Mouse (Mus musculus) urinary bladder, adult 2 months (tissue): ENCODE measurements around the gene Rprd1b. TPM values are rescaled to one million over a fixed set of nuclear protein-coding genes. Genes with fewer than 3 reads are reported as not detected.
A peak's percentile ranks its signal among the peaks of the same experiment; 100 is the strongest.

Source experiments
- DNase-seq: peaks from one replicate; pipeline ENCODE4 v3.0.0; 2022; ENCODE audit warnings: low spot score
- polyA plus RNA-seq: library from polyadenylated mRNA; depleted of rRNA; stranded (reverse); fragments of >200 nt; gene quantifications from 2 replicates; pipeline ENCODE4 v1.2.3, GENCODE M21; 2012

The Rprd1b gene
- polyA plus RNA-seq, 1 experiment: 17.7 TPM

DNA sequence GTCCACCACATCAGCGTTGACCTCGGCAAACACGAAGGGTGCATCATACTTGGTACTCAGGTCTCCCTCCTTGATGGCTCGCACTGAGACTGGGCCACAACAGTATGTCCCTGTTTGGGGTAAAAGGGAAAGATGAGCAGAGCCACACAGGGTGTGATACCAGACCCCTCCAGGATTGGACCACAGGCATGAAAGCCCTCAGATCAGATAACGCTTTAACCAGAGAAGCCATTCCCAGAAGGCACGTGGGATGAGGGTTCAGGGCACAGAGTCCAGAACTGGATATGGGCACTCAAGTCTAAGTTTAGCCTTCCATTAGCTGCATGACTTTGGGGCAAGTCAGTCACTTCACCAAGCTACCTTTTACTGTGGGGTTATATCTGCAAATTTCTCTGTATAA is 98.9 kb downstream of the Rprd1b start:
- DNase-seq: no peak

DNA sequence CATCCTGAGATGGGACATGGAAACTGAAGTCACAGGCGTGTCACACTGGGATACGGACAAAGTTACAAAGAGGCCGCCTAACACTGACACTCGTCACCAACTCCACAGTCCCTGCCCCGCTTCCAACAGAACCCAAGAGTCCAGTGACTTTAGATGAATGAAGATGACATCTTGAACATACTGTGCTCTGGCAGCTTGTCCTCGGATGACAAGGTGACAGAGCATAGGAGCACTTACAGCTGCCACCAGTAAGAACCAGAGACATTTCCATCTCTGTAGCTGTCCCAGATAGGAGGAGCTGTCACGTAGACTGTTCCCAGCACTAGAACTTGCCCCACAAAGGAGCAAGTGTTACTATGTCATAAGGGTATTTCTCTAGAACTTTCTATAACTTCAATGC is 99.6 kb downstream of the Rprd1b start:
- no peak for DNase-seq

DNA sequence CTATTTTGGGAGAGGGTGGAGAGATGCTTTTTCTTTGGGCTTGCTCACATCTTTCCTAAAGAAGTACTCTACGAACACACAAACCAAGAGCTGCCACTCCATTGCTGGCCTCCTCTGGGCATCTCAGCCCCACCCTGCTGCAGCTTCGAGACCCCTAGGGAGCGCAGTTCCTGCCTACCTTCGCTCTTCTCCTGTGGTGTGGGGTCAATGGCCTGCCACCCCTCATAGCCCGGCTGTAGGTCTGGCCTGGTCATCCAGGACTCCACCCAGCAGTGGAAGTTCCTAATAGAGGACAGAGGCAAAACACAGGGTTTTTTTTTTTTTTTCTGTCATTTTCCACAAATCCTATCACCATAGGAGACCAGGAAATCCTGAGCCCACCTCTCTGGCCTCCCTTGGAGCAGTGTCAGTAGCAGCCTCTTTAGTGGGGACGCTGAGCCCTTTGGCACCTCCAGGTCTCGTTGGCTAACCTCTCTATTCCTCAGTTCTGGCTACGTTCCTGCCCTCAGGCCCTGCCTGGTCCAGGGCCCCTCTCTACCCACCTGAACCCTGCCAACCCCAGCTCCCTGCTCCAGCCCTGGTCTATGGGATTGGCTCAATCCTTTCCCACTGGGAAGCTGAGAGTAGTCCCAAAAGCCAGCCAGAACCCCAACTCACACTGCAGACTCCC is 100.3 kb downstream of the Rprd1b start:
- no peak for DNase-seq

DNA sequence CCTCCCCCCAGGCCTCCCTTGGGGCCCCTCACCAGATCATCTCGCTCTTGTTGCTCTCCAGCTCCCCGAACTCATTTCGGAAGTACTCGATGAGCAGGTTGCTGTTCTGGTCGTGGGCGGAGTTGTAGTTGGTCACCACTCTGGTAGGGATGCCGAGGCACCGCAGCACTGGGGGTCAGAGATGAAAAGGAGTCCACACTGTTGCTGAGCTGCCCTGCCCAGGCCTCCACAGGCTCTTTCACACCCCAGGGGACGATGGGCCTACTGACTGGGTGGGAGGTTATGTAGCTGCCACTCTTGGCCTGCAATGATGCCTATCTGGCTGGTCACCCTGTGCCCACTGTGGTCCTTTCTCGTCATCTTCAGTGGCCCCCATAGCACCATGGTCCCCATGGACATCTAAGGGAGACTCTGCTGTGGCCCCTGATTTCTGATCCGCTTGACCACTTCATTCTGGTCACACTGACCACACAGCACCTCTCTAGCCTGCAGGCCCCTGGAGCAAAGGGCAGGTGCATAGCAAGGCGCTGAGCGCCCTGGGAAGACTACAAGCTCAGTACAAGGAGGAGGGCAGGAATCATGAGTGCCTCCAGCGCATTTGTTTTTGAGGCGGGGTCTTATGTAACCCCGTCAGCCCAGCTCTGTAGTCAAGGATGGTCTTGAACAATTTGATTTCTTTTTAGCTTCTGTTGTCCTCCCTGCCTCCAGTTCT is 101.2 kb downstream of the Rprd1b start:
- DNase-seq: no peak

DNA sequence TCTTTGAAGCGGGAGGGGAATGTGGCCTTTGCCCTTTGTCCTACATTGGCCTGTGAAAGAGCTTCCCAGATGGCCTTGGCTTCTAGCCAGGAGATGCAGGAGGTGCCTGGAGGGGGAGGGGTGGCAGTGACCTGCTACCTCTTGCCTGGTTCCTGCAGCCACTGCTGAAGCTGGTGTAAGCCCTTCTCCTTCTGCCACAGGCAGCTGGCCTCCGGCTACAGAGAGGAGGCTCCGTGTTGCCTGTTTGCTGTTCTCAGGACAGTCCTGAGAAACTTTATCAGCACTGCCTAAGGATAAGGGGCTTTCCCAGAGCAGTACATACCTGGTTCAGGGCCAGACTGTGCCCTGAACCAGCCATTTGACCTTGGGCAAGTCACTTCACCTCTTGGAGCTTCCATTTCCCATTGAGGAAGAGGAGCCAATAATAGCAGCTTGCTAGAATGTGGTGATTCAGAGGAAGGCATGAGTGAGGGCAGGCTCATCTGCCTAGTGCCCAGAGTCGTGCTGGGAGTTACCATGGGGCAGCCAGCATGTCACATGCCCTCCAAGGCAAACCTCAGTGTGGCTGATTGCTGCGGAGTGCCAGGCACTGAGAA is 102.2 kb downstream of the Rprd1b start:
- no peak for DNase-seq

DNA sequence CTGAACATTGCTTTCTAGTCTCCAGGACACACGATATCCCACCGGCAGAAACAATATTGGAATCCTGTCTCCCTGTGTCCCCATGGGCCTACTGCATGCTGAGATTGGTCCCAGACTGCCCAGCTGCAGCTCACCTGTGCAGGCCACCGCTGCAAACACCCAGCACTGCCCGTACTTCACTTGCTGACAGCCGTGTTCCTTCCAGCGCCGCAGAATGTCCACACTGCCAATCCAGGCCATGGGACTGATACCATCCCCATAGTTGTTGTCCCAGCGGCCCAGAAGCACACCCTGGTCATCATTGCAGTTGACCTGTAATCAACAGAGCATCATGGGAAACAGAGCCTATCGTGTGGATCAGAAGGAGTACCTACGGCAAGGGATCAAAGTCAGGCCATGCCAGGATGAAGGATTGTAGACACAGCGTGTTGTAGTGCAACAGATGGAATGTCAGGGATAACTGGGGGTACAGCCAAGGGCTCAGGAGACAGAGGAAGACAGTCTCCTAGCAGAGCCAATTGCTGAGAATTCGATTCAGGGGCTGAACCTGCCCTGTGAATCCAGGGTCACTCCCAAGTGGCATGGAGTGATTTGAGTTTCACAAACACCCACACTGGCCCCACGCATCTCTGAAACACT is 103.0 kb downstream of the Rprd1b start:
- no peak for DNase-seq

DNA sequence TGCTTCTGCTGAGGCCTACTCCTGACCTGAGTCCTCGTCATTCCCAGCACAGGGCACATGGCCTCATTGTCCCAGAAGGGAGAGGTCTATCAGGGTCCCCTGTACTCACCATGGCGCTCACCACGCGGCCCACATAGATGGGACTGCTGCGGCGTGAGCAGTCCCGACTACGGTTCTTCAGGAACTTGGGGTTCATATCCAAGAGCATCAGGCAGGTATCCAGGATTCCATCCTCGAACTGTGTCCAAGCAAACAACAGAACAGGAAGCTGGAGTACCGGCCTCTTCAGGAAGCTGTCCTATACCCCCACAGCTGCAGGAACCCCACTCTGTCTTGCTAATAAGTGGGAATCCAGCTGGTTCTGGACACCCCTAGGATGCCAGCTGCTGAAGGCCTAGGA is 104.0 kb downstream of the Rprd1b start:
- DNase-seq: no peak

DNA sequence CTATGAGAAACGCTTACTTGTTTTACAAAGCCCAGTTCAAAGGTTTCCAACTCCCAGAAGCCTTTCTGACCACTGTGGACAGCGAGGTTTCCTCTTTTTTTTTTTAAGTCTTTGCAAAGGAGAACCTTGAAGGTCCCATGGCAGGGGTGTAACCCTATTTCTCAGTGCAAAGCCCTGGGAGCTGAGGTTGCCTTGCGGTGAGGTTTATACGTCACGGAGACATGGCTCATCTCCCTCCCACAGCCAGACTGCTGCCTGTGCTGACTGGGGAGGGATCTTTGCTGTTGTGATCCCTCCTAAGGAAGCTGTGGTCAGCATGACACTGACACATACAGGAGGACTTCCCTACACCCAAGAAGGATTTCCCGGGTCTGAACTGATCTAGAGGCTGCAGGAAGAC is 104.8 kb downstream of the Rprd1b start:
- no peak for DNase-seq

DNA sequence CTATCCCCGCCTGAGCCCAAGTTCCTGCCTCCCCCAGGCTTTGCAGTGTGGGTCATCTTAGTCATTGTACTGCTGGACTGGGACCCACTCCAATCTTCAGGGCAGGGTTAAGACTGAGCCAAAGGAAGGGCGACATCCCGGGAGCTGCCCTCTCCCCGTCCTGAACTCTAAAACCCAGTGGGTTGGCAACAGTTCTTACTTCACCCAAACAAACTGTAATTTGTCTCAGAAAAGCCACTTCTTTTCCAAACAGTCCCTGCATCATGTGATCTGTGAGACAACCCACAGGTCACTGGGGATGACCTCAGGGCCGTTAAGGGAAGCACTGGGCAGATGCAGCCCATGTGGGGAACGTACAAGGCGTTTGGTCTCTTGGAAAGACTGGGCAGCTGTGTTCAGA is 107.9 kb downstream of the Rprd1b start:
- no peak for DNase-seq

DNA sequence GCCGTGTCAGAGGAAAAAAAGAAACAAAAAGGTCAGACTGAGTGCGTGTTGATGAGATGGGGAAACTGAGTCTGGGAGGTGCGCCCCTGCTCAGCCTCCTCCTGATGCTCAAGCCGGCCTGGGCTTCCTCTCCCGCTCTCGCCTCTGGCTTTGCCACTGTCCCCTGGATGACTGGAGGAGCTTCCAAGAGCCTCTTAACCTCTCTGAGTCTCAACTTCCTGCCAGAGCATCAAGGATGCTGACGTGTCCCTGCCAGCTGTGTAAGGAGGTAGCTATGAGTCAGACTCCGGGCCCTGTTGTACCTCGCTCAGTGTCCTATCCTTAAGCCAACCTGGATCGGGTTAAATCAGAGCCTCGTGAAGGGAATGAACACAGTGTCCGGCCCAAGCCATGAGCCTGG is 109.5 kb downstream of the Rprd1b start:
- DNase-seq: no peak

DNA sequence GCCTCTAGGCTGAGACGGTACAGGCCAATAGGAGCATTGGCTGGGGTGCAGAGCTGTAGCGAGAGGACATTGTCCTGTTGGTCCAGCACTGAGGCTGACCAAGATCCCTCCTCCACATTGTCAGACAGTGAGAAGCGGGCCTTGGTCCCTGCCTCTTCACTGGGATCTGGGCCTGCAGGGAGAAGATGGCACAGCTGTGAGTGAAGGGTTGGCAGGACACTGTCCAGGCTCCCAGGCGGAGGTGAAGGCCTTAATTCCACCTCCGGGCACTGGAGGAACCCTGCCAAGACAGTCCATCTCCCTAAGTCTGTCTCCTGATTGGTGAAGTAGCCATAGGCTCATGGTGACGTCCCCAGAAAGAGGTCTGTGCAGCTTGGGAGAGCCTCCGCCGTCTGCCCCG is 110.5 kb downstream of the Rprd1b start:
- DNase-seq: no peak

DNA sequence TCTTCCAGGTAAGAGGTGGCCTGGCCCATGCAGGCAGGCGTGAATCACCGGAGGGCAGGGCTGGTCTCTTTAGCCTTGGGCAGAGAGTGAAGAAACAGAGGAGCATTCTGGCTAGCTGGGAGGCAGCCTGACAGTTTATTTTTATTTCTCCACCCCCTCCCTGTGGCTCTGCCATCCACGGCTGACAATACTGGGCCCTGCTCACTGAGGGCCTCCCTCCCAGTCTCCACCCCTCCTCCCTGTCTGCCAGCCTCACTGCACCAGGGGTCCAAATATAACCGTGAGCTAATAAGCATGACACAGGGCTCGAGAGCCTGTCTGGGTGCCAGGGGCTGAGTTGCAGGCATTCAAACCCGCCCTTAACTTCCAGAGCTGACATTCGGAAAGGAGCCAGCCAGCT is 111.3 kb downstream of the Rprd1b start:
- no peak for DNase-seq

DNA sequence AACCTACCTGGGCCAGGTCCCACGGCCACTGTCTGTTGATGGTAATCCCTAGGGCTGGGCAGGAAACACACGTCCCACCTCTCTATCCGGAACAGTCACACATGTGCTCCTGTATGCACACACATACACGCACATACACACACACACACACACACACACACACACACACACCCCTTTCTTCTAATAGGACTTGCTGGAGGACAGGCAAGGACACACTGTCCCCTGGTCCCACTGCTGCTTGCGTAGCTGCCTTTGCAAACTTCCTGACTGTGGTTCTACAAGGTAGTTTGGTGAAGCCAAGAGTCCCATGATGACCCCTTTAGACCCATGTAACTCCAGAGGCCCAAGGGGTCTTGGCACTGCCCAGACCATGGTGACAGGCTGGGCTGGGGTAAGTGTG is 112.4 kb downstream of the Rprd1b start:
- DNase-seq: no peak

DNA sequence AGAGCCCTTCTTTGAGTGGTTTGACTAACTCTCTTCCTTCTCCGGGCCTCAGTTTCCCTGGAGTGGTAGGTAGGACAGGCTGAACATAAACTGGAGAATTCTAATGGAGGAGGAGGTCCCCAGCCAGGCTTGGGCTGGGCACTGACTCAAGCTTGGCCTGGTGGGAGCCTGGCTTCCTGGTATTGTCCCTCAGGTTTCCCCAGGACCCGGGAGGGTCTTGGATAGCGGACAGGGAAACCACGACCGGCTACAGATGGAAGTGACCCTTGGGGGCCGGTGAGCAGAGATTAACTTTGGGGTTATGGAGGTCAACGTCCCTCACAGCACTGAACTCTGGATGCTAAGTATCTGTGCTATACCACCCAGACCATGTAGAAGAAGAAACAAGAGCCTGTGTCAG is 113.0 kb downstream of the Rprd1b start:
- DNase-seq: no peak

DNA sequence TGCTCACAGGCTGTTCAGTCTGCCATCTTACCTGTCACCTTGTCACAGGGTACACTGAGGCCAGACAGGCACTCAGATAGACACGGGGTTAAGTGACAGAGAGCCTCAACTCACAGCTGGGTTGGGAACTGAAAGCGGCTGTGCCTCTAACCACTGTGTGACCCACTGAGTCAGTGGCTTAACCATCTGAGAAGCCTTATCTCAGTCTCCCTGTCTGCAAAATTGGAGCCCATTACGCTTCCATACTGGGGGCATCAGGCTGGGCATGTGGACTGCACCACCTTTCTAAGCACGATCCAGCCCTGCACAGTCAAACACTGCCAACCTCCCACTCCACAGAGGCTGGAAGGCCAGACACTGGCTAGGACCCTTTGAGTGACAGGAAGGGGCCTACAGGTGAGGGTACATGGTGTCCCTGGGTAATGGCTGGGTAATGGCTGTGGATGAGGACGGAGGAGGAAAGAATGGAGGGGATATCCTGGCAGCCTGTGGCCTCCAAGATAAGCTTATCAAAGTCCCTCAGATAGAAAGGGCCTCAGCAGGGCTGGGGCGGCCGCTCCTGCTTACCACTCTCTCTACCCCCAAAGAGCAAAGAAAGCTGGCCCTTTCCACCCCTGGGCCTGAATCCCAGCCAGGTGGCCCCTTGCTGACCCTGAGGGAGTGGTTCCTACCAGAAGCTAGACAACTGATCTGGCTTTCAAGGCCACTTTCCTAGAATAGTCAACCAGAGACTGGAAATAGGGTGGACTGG is 113.6 kb downstream of the Rprd1b start:
- DNase-seq: no peak

DNA sequence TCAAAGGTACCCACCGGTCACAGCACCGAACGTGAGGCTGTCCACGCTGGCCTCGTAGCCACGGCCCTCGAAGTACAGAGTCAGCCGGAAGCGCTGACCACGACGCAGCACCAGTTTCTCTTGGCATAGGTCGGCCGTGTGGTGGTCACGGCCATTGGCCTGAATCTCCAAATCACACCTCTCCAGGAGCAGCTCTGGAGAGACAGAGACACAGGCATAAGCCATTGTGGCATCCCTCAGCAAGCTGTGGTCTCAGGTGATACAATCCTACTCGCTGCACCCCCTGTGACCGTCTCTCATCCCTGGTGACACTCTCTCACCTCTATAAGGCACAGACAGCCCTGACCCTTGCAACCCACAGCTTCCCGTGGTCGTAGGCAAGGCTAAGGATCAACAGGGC is 114.7 kb downstream of the Rprd1b start:
- no peak for DNase-seq

DNA sequence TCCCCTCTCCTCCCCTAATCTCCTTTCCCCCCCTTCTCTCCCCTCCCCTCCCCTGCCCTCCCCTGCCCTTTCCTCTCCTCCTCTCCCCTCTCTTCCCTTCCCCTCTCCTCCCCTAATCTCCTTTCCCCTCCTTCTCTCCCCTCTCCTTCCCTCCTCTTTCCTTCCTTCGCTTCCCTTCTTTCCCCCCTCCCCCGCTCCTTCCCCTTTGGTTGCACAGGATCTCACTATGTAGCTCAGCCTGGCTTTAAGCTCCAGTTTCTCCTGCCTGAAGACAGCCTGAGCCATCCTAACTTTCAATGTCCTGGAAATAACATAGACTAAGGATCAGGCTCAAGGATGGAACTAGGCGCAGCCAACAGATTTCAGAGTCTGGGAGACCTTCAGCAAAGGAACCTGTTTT is 115.5 kb downstream of the Rprd1b start:
- DNase-seq: no peak

DNA sequence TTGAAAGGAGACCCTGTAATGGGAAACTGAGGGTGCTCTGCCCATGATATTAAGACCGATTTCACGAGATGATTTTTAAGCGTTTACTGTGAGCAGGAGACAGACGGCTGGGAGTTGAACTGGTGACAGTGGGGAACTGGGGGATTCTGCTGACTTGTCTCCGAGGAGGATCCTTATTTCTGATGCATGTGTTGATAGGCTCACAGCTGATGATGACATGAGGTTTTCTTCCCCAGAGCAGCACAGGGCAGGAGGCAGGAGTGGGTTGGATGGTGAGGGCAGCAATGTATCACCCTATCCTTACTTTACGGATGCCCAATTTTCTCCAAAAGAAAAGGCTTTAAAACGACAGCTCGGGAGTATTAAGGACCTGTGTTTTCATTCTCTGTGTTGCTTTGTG is 116.0 kb downstream of the Rprd1b start:
- DNase-seq: no peak

DNA sequence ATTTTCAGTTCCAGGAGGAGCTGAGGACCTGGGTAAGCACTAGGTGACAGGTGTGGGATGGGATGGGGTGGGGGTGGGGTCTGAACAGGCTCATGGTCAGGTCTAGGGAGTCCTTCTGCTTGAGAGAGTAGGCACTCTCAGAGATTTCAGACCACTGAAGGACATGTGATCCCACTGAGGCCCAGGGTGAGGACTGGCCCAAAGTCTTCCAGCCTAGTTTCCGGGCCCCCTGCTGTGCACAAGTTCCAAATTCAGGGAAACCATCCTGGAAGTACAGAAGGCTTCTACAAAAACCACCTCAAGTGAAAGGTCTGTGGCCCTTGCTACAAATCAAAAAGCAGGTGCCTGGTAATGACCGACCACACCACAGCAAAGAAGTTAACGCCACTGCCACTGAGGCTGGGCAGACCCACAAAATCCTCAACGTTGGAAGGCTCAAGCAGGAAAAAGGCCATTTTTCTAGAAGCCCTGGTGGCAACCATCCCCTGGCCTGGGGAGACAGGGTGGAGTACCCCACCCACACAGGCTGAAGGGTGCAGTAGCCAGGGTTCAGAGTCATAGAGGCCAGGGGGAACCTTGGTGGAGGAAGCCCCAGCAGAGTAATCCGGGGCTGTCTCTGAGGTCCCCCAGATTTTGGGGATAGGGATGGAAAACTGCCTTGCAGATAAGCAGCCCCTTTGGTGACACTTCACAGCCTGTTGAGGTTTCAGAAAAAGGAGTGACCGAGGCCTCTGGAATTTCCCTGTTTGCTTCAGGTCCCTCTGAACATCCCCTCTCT is 116.6 kb downstream of the Rprd1b start:
- DNase-seq: no peak

DNA sequence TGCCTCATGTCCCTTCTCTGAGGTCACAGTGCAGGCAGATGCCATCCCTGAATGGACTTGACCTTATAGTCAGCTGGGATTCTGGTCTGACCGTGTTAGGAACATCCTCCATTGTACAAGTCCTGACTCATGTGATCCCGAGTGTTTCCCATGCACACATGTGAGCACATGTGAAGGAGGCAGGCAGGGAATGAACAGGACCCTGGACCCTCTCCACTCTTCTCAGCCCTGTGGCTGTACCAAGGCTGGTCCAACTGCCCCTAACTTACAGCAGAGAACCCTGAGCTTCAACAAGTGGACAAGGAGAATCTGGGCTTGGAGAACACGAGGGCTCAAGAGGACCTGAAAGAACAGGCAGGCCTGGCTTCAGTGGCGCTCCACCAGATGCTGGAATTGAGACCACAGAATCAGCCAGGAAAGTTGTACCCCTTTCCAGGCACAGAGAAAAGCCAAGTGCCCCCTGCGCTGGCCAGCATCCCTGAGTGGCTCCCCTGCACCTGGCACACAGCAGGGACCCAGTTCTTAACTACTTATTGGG is 117.3 kb downstream of the Rprd1b start:
- no peak for DNase-seq

DNA sequence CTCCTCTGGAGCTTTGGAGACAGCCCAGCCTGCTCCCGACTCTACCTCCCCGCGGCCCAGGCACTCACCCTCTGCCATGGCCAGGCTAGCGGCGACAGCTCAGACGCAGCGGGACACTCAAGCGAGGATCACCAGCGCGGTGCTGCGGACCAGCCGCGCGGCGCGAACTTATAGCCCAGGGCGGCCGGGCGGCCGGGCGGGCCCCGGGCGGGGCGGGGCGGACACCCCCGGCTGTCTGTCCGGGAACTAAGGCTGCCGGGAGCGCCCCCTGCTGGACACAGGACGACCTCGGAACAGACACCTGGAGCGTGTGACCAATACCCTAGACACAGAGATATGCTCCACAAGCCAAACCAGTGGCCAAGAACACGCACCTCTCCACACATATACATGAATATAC is 117.9 kb downstream of the Rprd1b start, which contains the start of gene Tgm2:
TSS of gene Tgm2 (minus strand) at position 214 of the 400 bp plus-strand sequence.
- DNase-seq: peak; percentile 97
